Mouse (Mus musculus): ENCODE data around the gene Nfkbib. TPM values are rescaled to one million over a fixed set of nuclear protein-coding genes. Genes with fewer than 3 reads are reported as not detected.

Gene Nfkbib
- polyA plus RNA-seq, 1 experiment from 2014 or later = 38.9 TPM

DNA sequence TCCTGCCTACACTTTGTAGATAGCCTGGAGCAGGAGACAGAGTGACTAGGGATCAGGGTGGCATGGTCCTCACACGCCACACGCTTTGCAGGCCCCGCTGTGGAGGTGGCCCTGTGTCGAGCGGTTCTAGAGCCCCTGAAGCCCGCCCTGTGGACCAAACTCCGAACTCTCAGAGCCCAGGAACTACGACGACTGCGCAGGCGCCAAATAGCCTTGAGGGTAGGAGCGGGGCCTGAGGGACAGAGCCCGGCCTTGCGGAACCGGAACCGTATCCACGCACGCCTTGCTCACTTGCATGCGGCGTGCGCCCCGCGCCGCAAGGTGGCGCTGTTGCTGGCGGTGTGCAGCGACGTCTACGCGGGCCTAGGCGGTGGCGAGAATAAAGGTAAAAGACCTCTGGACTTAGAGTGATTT lies 29.3 kb upstream of the Nfkbib start:
- 17% methylated on average over 32 of the region's 32 CpGs for WGBS
- 0 out of 2 replicates have a peak overlapping the region, but pooled peaks have one; percentile 14 for H3K4me3 ChIP-seq
- H3K9me3 ChIP-seq = no peaks in the 10 kb centered on the region
- peak; percentile 43; the same call in 1 of the 2 replicates for ATAC-seq (ENCODE audit: insufficient number of reproducible peaks, insufficient read depth, low FRiP score, low TSS enrichment)
- peak overlapping the region; percentile 40 for H3K4me2 ChIP-seq (replicated peaks)
- peaks cover 7% of the 10 kb centered on the region for H3K4me1 ChIP-seq
- no peaks in the 10 kb centered on the region for H3K27me3 ChIP-seq
- H3K36me3 ChIP-seq = no peaks in the 10 kb centered on the region
- peak overlapping the region; percentile 33 for H3K9ac ChIP-seq
- H3K27ac ChIP-seq = 0 out of 2 replicates have a peak overlapping the region, but pooled peaks have one; percentile 17

- H3K27ac ChIP-seq = 0 out of 2 replicates have a peak overlapping the region, but pooled peaks have one; percentile 17
- WGBS = 74% methylated on average over 15 of the region's 15 CpGs
- no peaks in the 10 kb centered on the region for H3K36me3 ChIP-seq
- H3K4me3 ChIP-seq = no peak overlapping the region
- no peaks in the 10 kb centered on the region for H3K9me3 ChIP-seq
- no peak for ATAC-seq (ENCODE audit: insufficient number of reproducible peaks, insufficient read depth, low FRiP score, low TSS enrichment)
- H3K4me2 ChIP-seq (replicated peaks) = no peak overlapping the region; the same call in 1 of the 2 replicates
- peaks cover 7% of the 10 kb centered on the region for H3K4me1 ChIP-seq
- no peaks in the 10 kb centered on the region for H3K27me3 ChIP-seq
- no peak overlapping the region for H3K9ac ChIP-seq
Measured at GRCm38 (mm10) chr7:28795832-28796231, 28.5 kb upstream of the Nfkbib start.

DNA sequence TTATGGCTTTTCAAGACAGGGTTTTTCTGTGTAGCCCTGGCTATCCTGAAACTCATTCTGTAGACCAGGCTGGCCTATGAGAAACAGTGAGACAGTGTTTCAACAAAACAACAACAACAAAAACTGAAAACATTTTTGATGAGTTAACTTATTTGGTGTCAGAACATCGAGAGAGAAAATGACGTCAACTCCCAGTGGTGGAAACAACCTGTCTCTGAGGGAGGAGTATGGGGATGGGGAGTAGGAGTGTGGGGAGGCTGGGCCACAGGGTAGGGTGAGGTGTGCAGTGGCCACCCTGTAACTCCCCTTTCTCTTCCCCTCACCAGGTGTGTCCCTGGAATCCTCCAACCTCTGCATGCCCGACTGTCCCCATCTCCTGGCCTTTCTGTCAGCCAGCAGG lies 27.2 kb upstream of the Nfkbib start:
- peaks cover 12% of the 10 kb centered on the region for H3K4me1 ChIP-seq
- no peak overlapping the region for H3K4me3 ChIP-seq
- no peak overlapping the region for H3K9ac ChIP-seq
- 75% methylated on average over 3 of the region's 3 CpGs for WGBS
- H3K9me3 ChIP-seq = no peaks in the 10 kb centered on the region
- no peaks in the 10 kb centered on the region for H3K27me3 ChIP-seq
- no peaks in the 10 kb centered on the region for H3K36me3 ChIP-seq
- H3K27ac ChIP-seq = no peak overlapping the region
- H3K4me2 ChIP-seq (replicated peaks) = no peak overlapping the region
- no peak for ATAC-seq (ENCODE audit: insufficient number of reproducible peaks, insufficient read depth, low FRiP score, low TSS enrichment)

GRCm38 (mm10) chr7:28793834-28794233 lies 26.5 kb upstream of the Nfkbib start:
- ATAC-seq (ENCODE audit: insufficient number of reproducible peaks, insufficient read depth, low FRiP score, low TSS enrichment) = no peak
- WGBS = 33% methylated on average over 2 of the region's 2 CpGs
- H3K27ac ChIP-seq = no peak overlapping the region
- H3K36me3 ChIP-seq = no peaks in the 10 kb centered on the region
- H3K4me1 ChIP-seq = peaks cover 18% of the 10 kb centered on the region
- H3K27me3 ChIP-seq = no peaks in the 10 kb centered on the region
- H3K9me3 ChIP-seq = no peaks in the 10 kb centered on the region
- no peak overlapping the region for H3K9ac ChIP-seq
- no peak overlapping the region for H3K4me3 ChIP-seq
- H3K4me2 ChIP-seq (replicated peaks) = no peak overlapping the region

DNA sequence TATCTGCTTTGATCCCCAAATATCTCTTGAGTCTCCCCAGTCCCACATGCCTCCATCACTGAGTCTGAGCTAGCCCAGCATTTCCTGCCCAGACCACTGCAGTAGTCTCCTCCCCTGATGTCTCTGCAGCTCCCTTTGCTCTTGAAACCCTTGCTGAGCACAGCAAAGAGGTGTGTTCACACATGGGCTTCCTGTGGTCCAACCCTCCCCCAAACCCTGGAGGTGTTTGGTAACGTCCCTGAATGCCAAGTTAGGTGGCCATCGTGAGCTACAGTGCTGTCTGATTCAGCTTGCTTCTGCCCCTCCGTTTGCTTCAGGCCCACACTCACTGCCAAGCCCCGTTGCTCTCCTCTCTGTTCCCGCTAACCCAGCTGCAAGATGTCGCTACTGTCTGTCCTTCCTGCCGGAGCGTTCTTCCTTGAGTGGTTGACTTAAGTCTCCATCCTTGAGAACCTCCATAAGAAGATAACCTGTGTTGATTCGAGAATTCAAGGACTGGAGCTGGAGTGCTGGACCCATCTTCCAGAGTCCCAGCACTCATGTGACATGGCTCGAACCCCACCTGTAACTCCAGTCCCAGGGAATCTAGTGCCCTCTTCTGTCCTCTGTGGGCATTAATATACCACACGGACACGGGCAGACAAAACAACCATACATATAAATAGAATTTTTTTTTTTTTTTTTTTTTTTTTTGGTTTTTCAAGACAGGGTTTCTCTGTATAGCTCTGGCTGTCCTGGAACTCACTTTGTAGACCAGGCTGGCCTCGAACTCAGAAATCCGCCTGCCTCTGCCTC lies 25.3 kb upstream of the Nfkbib start:
- WGBS = 79% methylated on average over 14 of the region's 14 CpGs
- ATAC-seq (ENCODE audit: insufficient number of reproducible peaks, insufficient read depth, low FRiP score, low TSS enrichment) = no peak
- no peak overlapping the region for H3K4me2 ChIP-seq (replicated peaks)
- no peak overlapping the region for H3K9ac ChIP-seq
- H3K27me3 ChIP-seq = no peaks in the 10 kb centered on the region
- no peaks in the 10 kb centered on the region for H3K9me3 ChIP-seq
- peaks cover 6% of the 10 kb centered on the region for H3K36me3 ChIP-seq
- H3K4me3 ChIP-seq = no peak overlapping the region
- peaks cover 21% of the 10 kb centered on the region for H3K4me1 ChIP-seq
- 0 out of 2 replicates have a peak overlapping the region, but pooled peaks have one; percentile 19 for H3K27ac ChIP-seq

GRCm38 (mm10) chr7:28791706-28792105 lies 24.4 kb upstream of the Nfkbib start:
- Histone ChIP-seq H3K4me1 (peaks cover 18% of the 10 kb centered on the region), H3K9me3 (no peaks in the 10 kb centered on the region), H3K4me3 (no peak overlapping the region), H3K4me2 (replicated peaks) (no peak overlapping the region), H3K36me3 (peaks cover 13% of the 10 kb centered on the region), H3K27me3 (no peaks in the 10 kb centered on the region), H3K9ac (no peak overlapping the region), H3K27ac (0 out of 2 replicates have a peak overlapping the region, but pooled peaks have one; percentile 19)
- ATAC-seq (ENCODE audit: insufficient number of reproducible peaks, insufficient read depth, low FRiP score, low TSS enrichment) = no peak

- Histone ChIP-seq H3K4me3 (no peak overlapping the region), H3K27ac (peak overlapping the region; percentile 73; the same call in 1 of the 2 replicates), H3K36me3 (peaks cover 24% of the 10 kb centered on the region), H3K4me1 (peaks cover 14% of the 10 kb centered on the region), H3K9ac (no peak overlapping the region), H3K4me2 (replicated peaks) (no peak overlapping the region), H3K27me3 (no peaks in the 10 kb centered on the region), H3K9me3 (no peaks in the 10 kb centered on the region)
- WGBS = 47% methylated on average over 8 of the region's 8 CpGs
- peak; percentile 48; the same call in 1 of the 2 replicates for ATAC-seq (ENCODE audit: insufficient number of reproducible peaks, insufficient read depth, low FRiP score, low TSS enrichment)
Measured at GRCm38 (mm10) chr7:28790066-28790806, 22.9 kb upstream of the Nfkbib start.

DNA sequence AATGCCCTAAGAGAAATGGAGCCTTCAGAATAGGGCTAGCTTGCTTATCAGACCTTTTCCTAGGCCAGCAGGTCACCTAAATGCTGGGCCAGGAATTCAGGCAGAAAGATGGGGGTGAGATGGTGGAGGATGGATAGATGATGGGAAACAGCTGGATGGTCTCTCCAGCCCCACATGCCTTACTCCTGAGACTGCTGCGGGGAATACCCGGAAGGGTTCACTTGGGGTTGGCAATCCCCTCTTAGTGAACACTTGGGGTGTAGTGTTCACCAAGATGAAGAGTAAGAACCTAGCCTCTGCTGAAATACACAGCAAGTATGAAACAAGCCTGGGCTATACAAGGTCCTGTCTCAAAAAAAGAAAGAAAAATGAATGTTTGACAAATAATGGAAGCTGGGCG lies 21.9 kb upstream of the Nfkbib start:
- Histone ChIP-seq H3K4me2 (replicated peaks) (no peak overlapping the region), H3K27me3 (no peaks in the 10 kb centered on the region), H3K36me3 (peaks cover 24% of the 10 kb centered on the region), H3K4me3 (no peak overlapping the region), H3K4me1 (peaks cover 14% of the 10 kb centered on the region), H3K27ac (peak overlapping the region; percentile 73), H3K9me3 (no peaks in the 10 kb centered on the region), H3K9ac (peak overlapping the region; percentile 13; the same call in 1 of the 2 replicates)
- no peak for ATAC-seq (ENCODE audit: insufficient number of reproducible peaks, insufficient read depth, low FRiP score, low TSS enrichment)
- 33% methylated on average over 3 of the region's 3 CpGs for WGBS

DNA sequence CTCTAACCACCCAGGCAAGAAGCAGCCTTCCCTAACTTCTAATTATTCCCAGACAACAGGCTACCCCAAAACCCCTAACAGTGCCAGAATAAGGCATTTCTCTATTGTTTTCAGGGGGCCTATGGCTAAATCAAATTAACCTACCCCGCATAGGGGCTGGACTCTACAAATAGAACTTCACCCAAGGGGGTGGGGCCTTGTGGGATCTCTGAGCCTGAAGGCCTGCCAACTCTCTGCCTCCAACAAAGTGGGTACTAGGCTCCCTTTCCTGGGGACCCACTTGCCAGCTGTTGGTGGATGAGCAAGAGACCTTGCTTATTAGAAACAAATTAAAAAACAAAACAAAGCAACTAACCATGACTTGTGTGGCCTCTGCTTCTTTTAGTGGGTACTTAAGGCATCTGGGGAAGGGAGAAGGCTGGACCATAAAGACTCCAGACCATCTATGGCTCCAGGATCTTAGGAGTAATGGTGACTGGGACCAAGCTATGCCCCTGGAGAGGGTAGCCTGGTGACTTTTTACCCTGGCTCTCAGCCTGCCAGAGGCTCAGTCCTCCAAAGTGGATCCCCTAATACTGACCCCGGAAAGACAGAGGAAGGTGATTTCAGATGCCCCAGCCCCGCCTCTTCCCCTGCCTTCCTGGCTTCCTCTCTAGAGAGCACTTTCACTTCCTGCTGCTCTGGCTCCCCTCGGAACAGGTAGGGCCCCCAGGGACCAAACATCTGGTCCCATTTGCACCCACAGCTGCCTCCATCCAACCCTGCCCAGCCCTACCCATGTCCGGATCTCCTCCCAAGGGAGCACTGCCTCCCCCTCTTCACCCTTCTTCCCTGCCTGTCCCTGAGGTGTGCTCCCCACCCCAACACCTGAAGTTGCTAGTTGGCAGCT lies 21.2 kb upstream of the Nfkbib start, which contains the start of gene Rinl:
Gene Rinl (plus strand): TSS at position 663 of the 889 bp plus-strand sequence.
- Histone ChIP-seq H3K36me3 (peaks cover 29% of the 10 kb centered on the region), H3K27me3 (no peaks in the 10 kb centered on the region), H3K4me3 (no peak within 1 kb of the TSS), H3K9ac (peak within 1 kb of the TSS; percentile 13; the same call in 1 of the 2 replicates), H3K4me1 (peaks cover 14% of the 10 kb centered on the region), H3K4me2 (replicated peaks) (no peak within 1 kb of the TSS), H3K9me3 (no peaks in the 10 kb centered on the region), H3K27ac (peak within 1 kb of the TSS; percentile 73)
- WGBS = 58% methylated on average over 5 of the region's 5 CpGs
- no peak for ATAC-seq (ENCODE audit: insufficient number of reproducible peaks, insufficient read depth, low FRiP score, low TSS enrichment)

DNA sequence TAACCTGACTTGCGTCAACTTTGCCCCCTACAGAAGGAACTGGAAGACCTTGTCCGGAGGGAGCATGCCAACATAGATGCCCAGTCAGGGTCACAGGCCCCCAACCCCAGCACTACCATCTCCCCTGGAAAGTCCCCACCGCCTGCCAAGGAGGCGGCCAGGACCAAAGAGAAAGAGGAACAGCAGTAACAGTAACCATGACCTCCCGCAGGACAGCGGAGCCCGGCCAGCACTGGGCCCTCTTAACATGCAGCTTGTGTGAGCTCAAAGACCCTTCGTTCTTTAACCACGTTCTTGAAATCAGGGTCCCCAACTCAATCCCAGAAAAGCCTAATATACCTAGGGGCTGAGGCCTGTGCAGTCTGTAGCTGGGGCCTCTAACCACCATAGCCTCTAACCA lies 20.6 kb upstream of the Nfkbib start:
- Histone ChIP-seq H3K36me3 (peaks cover 35% of the 10 kb centered on the region), H3K4me2 (replicated peaks) (no peak overlapping the region), H3K9me3 (no peaks in the 10 kb centered on the region), H3K4me3 (no peak overlapping the region), H3K9ac (no peak overlapping the region), H3K4me1 (peaks cover 14% of the 10 kb centered on the region), H3K27ac (no peak overlapping the region), H3K27me3 (no peaks in the 10 kb centered on the region)
- ATAC-seq (ENCODE audit: insufficient number of reproducible peaks, insufficient read depth, low FRiP score, low TSS enrichment) = no peak
- 91% methylated on average over 9 of the region's 9 CpGs for WGBS

GRCm38 (mm10) chr7:28785161-28785560 lies 17.8 kb upstream of the Nfkbib start:
- Histone ChIP-seq H3K27ac (0 out of 2 replicates have a peak overlapping the region, but pooled peaks have one; percentile 13), H3K9ac (no peak overlapping the region), H3K4me3 (no peak overlapping the region), H3K27me3 (no peaks in the 10 kb centered on the region), H3K4me1 (peaks cover 17% of the 10 kb centered on the region), H3K36me3 (peaks cover 37% of the 10 kb centered on the region), H3K9me3 (no peaks in the 10 kb centered on the region), H3K4me2 (replicated peaks) (no peak overlapping the region)
- ATAC-seq (ENCODE audit: insufficient number of reproducible peaks, insufficient read depth, low FRiP score, low TSS enrichment) = no peak
- 82% methylated on average over 5 of the region's 5 CpGs for WGBS
